Mouse (Mus musculus): ENCODE data around the gene Nlrc3. TPM values are rescaled to one million over a fixed set of nuclear protein-coding genes. Genes with fewer than 3 reads are reported as not detected.

The Nlrc3 gene
- polyA plus RNA-seq, 1 experiment from 2014 or later: 1.0 TPM

DNA sequence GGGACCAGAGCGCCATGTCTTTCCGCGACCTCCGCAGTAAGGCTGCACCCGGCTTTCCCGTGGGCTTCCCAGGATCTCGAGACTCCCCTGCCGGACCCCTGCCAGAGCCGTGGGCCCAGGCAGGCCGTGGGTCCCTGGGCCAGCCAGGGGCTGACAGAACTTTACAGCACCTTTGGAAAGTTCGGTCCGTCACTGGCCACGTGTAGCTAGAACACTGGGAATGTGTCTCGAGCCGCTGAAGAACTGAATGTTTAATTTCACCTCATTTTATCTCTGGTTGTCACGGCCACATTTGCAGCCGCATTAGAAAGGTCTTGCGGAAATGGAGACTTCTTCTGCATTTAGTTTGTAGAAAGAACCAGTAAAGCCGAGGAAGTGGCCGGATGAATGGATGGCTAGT is 67.3 kb downstream of the Nlrc3 start:
- Histone ChIP-seq H3K4me2 (ENCODE audit: low read depth, low read length) (peak overlapping the region; percentile 79), H3K4me3 (ENCODE audit: low read depth, low read length) (peak overlapping the region; percentile 57), H3K9me3 (ENCODE audit: control insufficient read depth, low read length) (no peaks in the 10 kb centered on the region), H3K9ac (replicated peaks; ENCODE audit: low read depth, low read length) (peak overlapping the region; percentile 70), H3K36me3 (ENCODE audit: control insufficient read depth, insufficient read depth, low read length) (peaks cover 20% of the 10 kb centered on the region; the same call in 1 of the 2 replicates), H3K27me3 (ENCODE audit: control insufficient read depth, insufficient read depth, low read length) (no peaks in the 10 kb centered on the region), H3K4me1 (ENCODE audit: control insufficient read depth, insufficient read depth, low read length) (peaks cover 6% of the 10 kb centered on the region; the same call in 1 of the 2 replicates), H3K27ac (ENCODE audit: low read depth, low read length) (peak overlapping the region; percentile 61; the same call in 1 of the 2 replicates)
- no peak for ATAC-seq (ENCODE audit: low read depth)
- WGBS: 8% methylated on average over 20 of the region's 20 CpGs

DNA sequence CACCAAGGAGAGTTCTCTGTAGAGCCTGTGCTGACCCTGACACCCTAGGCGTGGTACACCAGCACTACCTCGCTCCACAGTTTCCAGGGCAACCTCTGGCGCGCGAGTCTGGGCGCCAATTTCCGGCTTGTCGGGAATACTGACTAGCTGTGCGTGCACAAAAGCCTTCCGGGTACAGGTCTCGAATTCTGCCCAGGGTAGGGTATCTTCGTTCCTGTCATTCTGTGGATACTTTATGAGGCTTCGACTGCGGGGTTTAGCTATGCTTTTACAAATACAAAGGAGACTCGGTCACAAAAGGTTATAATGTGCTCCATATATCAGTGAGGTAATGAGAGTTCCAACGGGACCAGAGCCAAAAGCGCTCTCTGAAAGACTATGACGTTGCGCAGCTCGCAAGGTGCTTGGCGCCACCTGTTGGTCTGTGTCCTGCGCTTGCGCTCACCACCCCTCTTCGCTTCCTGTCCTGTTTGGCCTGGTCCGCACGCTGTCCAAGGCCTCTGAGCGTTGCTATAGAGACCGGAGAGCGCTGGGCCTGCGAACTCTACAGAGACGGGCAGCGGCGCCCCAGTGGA is 67.8 kb downstream of the Nlrc3 start, which contains the start of the genes 1700037C18Rik and Cluap1:
Gene 1700037C18Rik, minus strand, starts transcription at position 153 of the 575 bp plus-strand sequence.
Gene Cluap1, plus strand, starts transcription at position 265 of the 575 bp plus-strand sequence.
- Histone ChIP-seq H3K36me3 (ENCODE audit: control insufficient read depth, insufficient read depth, low read length) (peaks cover 25% of the 10 kb centered on the region; the same call in 1 of the 2 replicates), H3K27me3 (ENCODE audit: control insufficient read depth, insufficient read depth, low read length) (no peaks in the 10 kb centered on the region), H3K4me3 (ENCODE audit: low read depth, low read length) (peak within 1 kb of the TSS; percentile 57), H3K4me2 (ENCODE audit: low read depth, low read length) (peak within 1 kb of the TSS; percentile 79), H3K4me1 (ENCODE audit: control insufficient read depth, insufficient read depth, low read length) (peaks cover 6% of the 10 kb centered on the region; the same call in 1 of the 2 replicates), H3K9ac (replicated peaks; ENCODE audit: low read depth, low read length) (peak within 1 kb of the TSS; percentile 70), H3K27ac (ENCODE audit: low read depth, low read length) (peak within 1 kb of the TSS; percentile 61), H3K9me3 (ENCODE audit: control insufficient read depth, low read length) (no peaks in the 10 kb centered on the region)
- ATAC-seq (ENCODE audit: low read depth): peak; percentile 96
- WGBS: under 1% methylated on average over 33 of the region's 33 CpGs

DNA sequence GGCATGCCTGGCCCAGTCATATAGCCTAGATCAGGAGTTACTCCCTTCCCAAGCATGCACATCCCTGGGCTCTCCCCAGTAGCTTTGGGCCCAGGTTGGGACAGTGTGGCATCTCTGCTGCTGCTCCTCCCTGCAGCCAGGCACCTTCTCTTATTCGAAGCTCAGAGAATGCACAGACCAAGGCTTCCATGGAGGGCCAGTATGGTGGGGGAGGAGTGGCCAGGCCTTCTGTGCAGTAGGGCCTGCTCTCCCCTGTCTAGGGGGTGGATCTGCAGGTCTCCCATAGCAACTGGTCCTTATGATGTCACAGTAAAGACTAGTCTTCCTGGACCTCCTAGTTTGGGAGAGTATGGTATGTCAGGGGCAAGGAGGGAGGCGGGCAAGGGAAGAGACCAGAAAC is 69.0 kb downstream of the Nlrc3 start:
- Histone ChIP-seq H3K9ac (replicated peaks; ENCODE audit: low read depth, low read length) (no peak overlapping the region), H3K27me3 (ENCODE audit: control insufficient read depth, insufficient read depth, low read length) (no peaks in the 10 kb centered on the region), H3K4me2 (ENCODE audit: low read depth, low read length) (no peak overlapping the region), H3K27ac (ENCODE audit: low read depth, low read length) (no peak overlapping the region), H3K9me3 (ENCODE audit: control insufficient read depth, low read length) (no peaks in the 10 kb centered on the region), H3K4me1 (ENCODE audit: control insufficient read depth, insufficient read depth, low read length) (peaks cover 6% of the 10 kb centered on the region; the same call in 1 of the 2 replicates), H3K36me3 (ENCODE audit: control insufficient read depth, insufficient read depth, low read length) (peaks cover 20% of the 10 kb centered on the region; the same call in 1 of the 2 replicates), H3K4me3 (ENCODE audit: low read depth, low read length) (no peak overlapping the region)
- no peak for ATAC-seq (ENCODE audit: low read depth)
- 87% methylated on average over 2 of the region's 2 CpGs for WGBS

DNA sequence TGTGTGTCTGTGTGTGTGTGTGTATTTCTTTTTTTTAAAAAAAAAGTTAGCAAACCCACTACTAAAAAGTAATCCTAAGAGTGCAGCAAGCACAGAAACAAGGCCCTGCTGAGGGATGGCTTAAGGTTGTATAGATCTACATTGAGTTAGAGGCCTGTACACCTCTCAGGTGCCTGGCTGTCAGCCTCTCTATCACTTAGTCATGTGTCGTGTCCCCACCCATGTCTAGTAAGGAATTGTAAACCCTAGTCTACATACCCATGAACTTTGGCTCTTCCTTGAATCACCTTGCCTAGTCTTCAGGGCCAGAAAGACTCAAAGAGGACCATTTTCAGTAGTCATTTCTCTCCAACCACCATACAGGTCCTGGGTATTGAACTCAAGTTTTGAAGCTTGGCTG is 79.9 kb downstream of the Nlrc3 start:
- no peak overlapping the region for H3K4me2 ChIP-seq (ENCODE audit: low read depth, low read length)
- ATAC-seq (ENCODE audit: low read depth): no peak
- H3K36me3 ChIP-seq (ENCODE audit: control insufficient read depth, insufficient read depth, low read length): peaks cover 44% of the 10 kb centered on the region
- 96% methylated on average over 1 of the region's 1 CpGs for WGBS
- H3K9me3 ChIP-seq (ENCODE audit: control insufficient read depth, low read length): no peaks in the 10 kb centered on the region
- H3K27me3 ChIP-seq (ENCODE audit: control insufficient read depth, insufficient read depth, low read length): no peaks in the 10 kb centered on the region
- no peaks in the 10 kb centered on the region for H3K4me1 ChIP-seq (ENCODE audit: control insufficient read depth, insufficient read depth, low read length)
- H3K4me3 ChIP-seq (ENCODE audit: low read depth, low read length): no peak overlapping the region
- H3K27ac ChIP-seq (ENCODE audit: low read depth, low read length): no peak overlapping the region
- H3K9ac ChIP-seq (replicated peaks; ENCODE audit: low read depth, low read length): no peak overlapping the region

DNA sequence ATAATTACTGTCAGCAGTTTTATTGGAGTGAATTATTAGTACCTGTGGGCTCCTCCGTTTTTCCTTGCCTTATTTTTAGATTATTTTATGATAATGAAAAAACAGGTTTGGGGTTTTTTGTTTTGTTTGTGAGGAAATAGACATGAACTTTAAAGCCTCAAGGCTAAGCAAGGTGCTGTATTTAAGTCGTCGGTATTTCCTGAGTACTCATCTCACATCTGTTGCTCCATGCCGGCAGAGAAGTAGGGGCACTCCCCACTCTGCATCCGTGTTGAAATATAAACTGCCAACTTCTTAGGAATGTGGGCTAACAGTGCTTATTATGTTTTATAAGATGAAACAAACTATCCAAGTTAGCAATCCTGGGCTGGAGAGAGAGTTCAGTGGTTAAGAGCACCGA is 80.4 kb downstream of the Nlrc3 start:
- H3K27ac ChIP-seq (ENCODE audit: low read depth, low read length): no peak overlapping the region
- no peak overlapping the region for H3K4me3 ChIP-seq (ENCODE audit: low read depth, low read length)
- peaks cover 39% of the 10 kb centered on the region for H3K36me3 ChIP-seq (ENCODE audit: control insufficient read depth, insufficient read depth, low read length)
- no peaks in the 10 kb centered on the region for H3K9me3 ChIP-seq (ENCODE audit: control insufficient read depth, low read length)
- WGBS: 94% methylated on average over 6 of the region's 6 CpGs
- H3K4me1 ChIP-seq (ENCODE audit: control insufficient read depth, insufficient read depth, low read length): no peaks in the 10 kb centered on the region
- no peak overlapping the region for H3K9ac ChIP-seq (replicated peaks; ENCODE audit: low read depth, low read length)
- no peak overlapping the region for H3K4me2 ChIP-seq (ENCODE audit: low read depth, low read length)
- no peaks in the 10 kb centered on the region for H3K27me3 ChIP-seq (ENCODE audit: control insufficient read depth, insufficient read depth, low read length)
- ATAC-seq (ENCODE audit: low read depth): no peak

DNA sequence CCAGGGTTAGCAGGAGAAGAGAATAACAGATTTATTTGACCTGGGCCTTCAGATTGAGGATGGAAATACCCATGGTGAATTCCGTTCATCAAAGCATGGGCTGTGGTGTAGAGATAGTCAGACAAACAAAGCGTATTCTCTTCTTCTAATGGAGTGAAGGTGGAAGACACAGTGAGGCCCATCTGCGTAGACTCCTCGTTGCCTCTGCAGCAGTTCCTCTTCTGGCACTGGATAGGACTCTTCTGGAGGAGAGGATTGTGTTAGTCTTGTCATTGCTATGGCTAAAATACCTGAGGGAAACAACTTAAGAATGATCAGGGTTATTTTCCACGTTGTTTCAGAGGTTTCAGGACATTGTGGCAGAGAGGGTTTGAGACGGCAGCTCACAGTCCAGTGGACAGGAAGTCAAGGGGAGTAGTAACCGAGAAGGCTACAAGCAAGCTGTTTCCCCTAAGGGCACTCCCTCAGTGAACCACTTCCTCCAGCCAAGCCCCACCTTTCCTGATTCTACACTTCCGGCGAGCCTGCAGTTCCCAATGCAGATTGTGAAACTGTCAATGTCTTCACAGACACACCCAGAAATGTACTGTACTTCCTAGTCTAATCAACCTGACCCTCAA is 81.1 kb downstream of the Nlrc3 start:
- H3K4me3 ChIP-seq (ENCODE audit: low read depth, low read length): no peak overlapping the region
- no peaks in the 10 kb centered on the region for H3K9me3 ChIP-seq (ENCODE audit: control insufficient read depth, low read length)
- no peak for ATAC-seq (ENCODE audit: low read depth)
- H3K27me3 ChIP-seq (ENCODE audit: control insufficient read depth, insufficient read depth, low read length): no peaks in the 10 kb centered on the region
- H3K36me3 ChIP-seq (ENCODE audit: control insufficient read depth, insufficient read depth, low read length): peaks cover 33% of the 10 kb centered on the region
- H3K27ac ChIP-seq (ENCODE audit: low read depth, low read length): no peak overlapping the region
- H3K9ac ChIP-seq (replicated peaks; ENCODE audit: low read depth, low read length): no peak overlapping the region
- WGBS: 85% methylated on average over 9 of the region's 9 CpGs
- no peak overlapping the region for H3K4me2 ChIP-seq (ENCODE audit: low read depth, low read length)
- no peaks in the 10 kb centered on the region for H3K4me1 ChIP-seq (ENCODE audit: control insufficient read depth, insufficient read depth, low read length)

Small RNA genes lying within 50 kb of the gene (microRNA-seq; reads per million reads assigned to microRNA genes)
- not detected for gene Gm23493

Other genes with a start within 250 kb of the Nlrc3 start
- 30.1 and 39.2 TPM in 2 replicates for gene Zfp263, start 232.5 kb downstream of the Nlrc3 start, polyA plus RNA-seq (2014; fragmentation: Nextera tagmentation; extraction: Ambion mirVana)
- gene Olfr15, start 145.8 kb downstream of the Nlrc3 start, polyA plus RNA-seq (2014; fragmentation: Nextera tagmentation; extraction: Ambion mirVana): not detected in 2 replicates
- 3.0 TPM in 2 replicates for gene Zfp174, start 129.4 kb downstream of the Nlrc3 start, polyA plus RNA-seq (2014; fragmentation: Nextera tagmentation; extraction: Ambion mirVana)
- gene Naa60, start 104.3 kb downstream of the Nlrc3 start, polyA plus RNA-seq (2014; fragmentation: Nextera tagmentation; extraction: Ambion mirVana): 100 and 109 TPM in 2 replicates
- gene Zfp597, start 92.1 kb downstream of the Nlrc3 start, polyA plus RNA-seq (2014; fragmentation: Nextera tagmentation; extraction: Ambion mirVana): 21.6 and 21.8 TPM in 2 replicates
- 3.3 and 4.0 TPM in 2 replicates for gene Gm20695, start 92.0 kb downstream of the Nlrc3 start, polyA plus RNA-seq (2014; fragmentation: Nextera tagmentation; extraction: Ambion mirVana)
- gene 1700037C18Rik, start 67.9 kb downstream of the Nlrc3 start, polyA plus RNA-seq (2014; fragmentation: Nextera tagmentation; extraction: Ambion mirVana): 10.8 and 12.6 TPM in 2 replicates
- gene Cluap1, start 67.8 kb downstream of the Nlrc3 start, polyA plus RNA-seq (2014; fragmentation: Nextera tagmentation; extraction: Ambion mirVana): 40.5 and 46.6 TPM in 2 replicates
- gene Slx4, start 27.1 kb upstream of the Nlrc3 start, polyA plus RNA-seq (2014; fragmentation: Nextera tagmentation; extraction: Ambion mirVana): 38.0 and 38.8 TPM in 2 replicates
- gene Dnase1, start 60.3 kb upstream of the Nlrc3 start, polyA plus RNA-seq (2014; fragmentation: Nextera tagmentation; extraction: Ambion mirVana): 7.4 and 8.6 TPM in 2 replicates
- gene Trap1, start 101.2 kb upstream of the Nlrc3 start, polyA plus RNA-seq (2014; fragmentation: Nextera tagmentation; extraction: Ambion mirVana): 54.3 TPM in 2 replicates
- 46.4 and 55.2 TPM in 2 replicates for gene Crebbp, start 237.4 kb upstream of the Nlrc3 start, polyA plus RNA-seq (2014; fragmentation: Nextera tagmentation; extraction: Ambion mirVana)